Mouse (Mus musculus) kidney, adult 18-20 months (tissue): ENCODE data around the gene Larp1.
A peak's percentile ranks its signal among the peaks of the same experiment; 100 is the strongest.

ENCODE experiments used
- DNase-seq: peaks from one replicate; pipeline ENCODE4 v3.0.0; 2021

The Larp1 gene

GRCm38 (mm10) chr11:58003734-58004133, 5.1 kb upstream of the Larp1 start:
- DNase-seq, result no peak

- no peak for DNase-seq
These were observed 3.8 kb upstream of the Larp1 start for GRCm38 (mm10) chr11:58005110-58005509.

GRCm38 (mm10) chr11:58008013-58008412, 851 bp upstream of the Larp1 start:
- no peak for DNase-seq

GRCm38 (mm10) chr11:58008437-58009050, 320 bp upstream of the Larp1 start:
- DNase-seq, result peak; percentile 85

- peak; percentile 79 for DNase-seq
These were observed 765 bp downstream of the Larp1 start for GRCm38 (mm10) chr11:58009516-58010141.

GRCm38 (mm10) chr11:58010226-58010781, 1.4 kb downstream of the Larp1 start:
- peak; percentile 29 for DNase-seq

- DNase-seq, result no peak
These were observed 2.1 kb downstream of the Larp1 start for GRCm38 (mm10) chr11:58010930-58011329.

GRCm38 (mm10) chr11:58011813-58012212, 2.9 kb downstream of the Larp1 start:
- DNase-seq, result no peak

GRCm38 (mm10) chr11:58012674-58013073, 3.8 kb downstream of the Larp1 start:
- no peak for DNase-seq

- no peak for DNase-seq
These were observed 4.2 kb downstream of the Larp1 start for GRCm38 (mm10) chr11:58013100-58013499.

GRCm38 (mm10) chr11:58014604-58015003, 5.7 kb downstream of the Larp1 start:
- DNase-seq, result no peak

GRCm38 (mm10) chr11:58015339-58015738, 6.5 kb downstream of the Larp1 start:
- no peak for DNase-seq

GRCm38 (mm10) chr11:58016371-58016770, 7.5 kb downstream of the Larp1 start:
- DNase-seq, result no peak

- DNase-seq, result peak; percentile 34
These were observed 8.6 kb downstream of the Larp1 start for GRCm38 (mm10) chr11:58017422-58017821.

GRCm38 (mm10) chr11:58018287-58018686, 9.4 kb downstream of the Larp1 start:
- no peak for DNase-seq

- DNase-seq, result no peak
These were observed 9.8 kb downstream of the Larp1 start for GRCm38 (mm10) chr11:58018701-58019100.

- DNase-seq, result no peak
These were observed 12.2 kb downstream of the Larp1 start for GRCm38 (mm10) chr11:58021095-58021494.

GRCm38 (mm10) chr11:58021618-58022017, 12.8 kb downstream of the Larp1 start:
- DNase-seq, result no peak

- no peak for DNase-seq
These were observed 15.4 kb downstream of the Larp1 start for GRCm38 (mm10) chr11:58024271-58024670.

- DNase-seq, result no peak
These were observed 15.8 kb downstream of the Larp1 start for GRCm38 (mm10) chr11:58024671-58025070.

- DNase-seq, result no peak
These were observed 17.0 kb downstream of the Larp1 start for GRCm38 (mm10) chr11:58025881-58026280.

- DNase-seq, result no peak
These were observed 17.5 kb downstream of the Larp1 start for GRCm38 (mm10) chr11:58026337-58026736.

GRCm38 (mm10) chr11:58026860-58027259, 18.0 kb downstream of the Larp1 start:
- no peak for DNase-seq

- no peak for DNase-seq
These were observed 20.1 kb downstream of the Larp1 start for GRCm38 (mm10) chr11:58028981-58029380.

- DNase-seq, result no peak
These were observed 21.0 kb downstream of the Larp1 start for GRCm38 (mm10) chr11:58029869-58030268.
